Mouse (Mus musculus): ENCODE results near the gene Tiam1.

Tiam1 gene

GRCm38 (mm10) chr16:90143760-90144516, at the start of gene Tiam1:
Gene Tiam1, minus strand, starts transcription at chr16:90143769.
- DNase-seq, result peak; percentile 97

- no peak for DNase-seq
Measured at GRCm38 (mm10) chr16:90191289-90191688, 47.7 kb upstream of the Tiam1 start.

- no peak for DNase-seq
Measured at GRCm38 (mm10) chr16:90187453-90187852, 43.9 kb upstream of the Tiam1 start.

GRCm38 (mm10) chr16:90185928-90186588, 42.5 kb upstream of the Tiam1 start:
- peak; percentile 89 for DNase-seq

DNA sequence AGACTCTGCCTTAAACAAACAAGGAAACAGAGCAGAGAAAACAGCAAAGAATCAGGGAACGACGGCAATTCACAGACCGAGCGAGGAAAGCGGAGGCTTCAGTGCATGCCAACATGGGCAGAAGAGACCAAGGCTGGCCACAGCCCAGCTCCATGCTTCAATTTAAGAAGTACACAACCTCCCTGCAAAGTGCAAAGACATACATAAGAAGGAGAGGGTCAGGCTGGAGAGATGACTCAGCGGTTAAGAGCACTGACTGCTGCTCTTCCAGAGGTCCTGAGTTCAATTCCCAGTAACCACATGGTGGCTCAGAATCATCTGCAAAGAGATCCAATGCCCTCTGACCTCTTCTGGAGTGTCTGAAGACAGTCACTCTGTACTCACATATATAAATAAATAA, 40.6 kb upstream of the Tiam1 start:
- no peak for DNase-seq

- DNase-seq, result no peak
Measured at GRCm38 (mm10) chr16:90181673-90182072, 38.1 kb upstream of the Tiam1 start.

GRCm38 (mm10) chr16:90180975-90181374, 37.4 kb upstream of the Tiam1 start:
- DNase-seq, result no peak

DNA sequence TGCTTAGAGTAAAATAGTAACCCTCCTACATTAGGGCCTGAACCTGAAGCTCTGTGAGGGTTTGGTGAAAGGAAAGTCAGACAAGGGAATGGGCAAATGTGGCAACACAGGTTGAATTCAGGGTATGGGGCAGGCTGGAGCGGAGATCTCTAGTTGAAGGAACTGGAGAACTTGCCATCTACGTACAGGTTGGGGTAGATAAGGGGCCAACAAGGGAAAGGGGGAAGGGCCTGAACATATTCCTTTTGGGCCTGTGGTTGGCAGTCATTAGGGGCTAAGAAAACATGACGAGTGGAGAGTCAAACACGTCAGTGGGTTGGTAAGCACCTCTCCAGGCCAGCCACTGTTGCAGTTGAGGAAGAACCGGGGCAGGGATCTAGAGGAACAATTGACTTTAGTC, 36.3 kb upstream of the Tiam1 start:
- no peak for DNase-seq

DNA sequence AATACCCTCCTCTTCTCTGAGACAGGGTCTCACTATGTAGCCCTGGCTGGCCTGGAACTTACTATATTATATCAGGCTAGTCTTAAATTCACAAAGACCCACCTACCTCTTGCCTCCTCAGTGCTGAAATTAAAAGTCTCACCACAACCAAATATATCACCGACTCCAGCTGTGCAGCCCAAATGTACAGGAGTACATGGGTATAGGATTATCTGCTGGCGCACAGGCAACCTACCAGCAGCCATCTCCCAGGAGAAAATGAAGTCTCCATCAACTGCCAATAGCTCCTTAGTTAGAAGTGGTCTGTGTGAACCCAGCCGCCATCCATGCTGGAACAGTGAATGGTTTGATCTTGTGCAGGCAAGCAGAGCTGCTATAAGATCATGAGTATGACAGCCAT, 34.8 kb upstream of the Tiam1 start:
- no peak for DNase-seq

GRCm38 (mm10) chr16:90177425-90177824, 33.9 kb upstream of the Tiam1 start:
- no peak for DNase-seq

DNA sequence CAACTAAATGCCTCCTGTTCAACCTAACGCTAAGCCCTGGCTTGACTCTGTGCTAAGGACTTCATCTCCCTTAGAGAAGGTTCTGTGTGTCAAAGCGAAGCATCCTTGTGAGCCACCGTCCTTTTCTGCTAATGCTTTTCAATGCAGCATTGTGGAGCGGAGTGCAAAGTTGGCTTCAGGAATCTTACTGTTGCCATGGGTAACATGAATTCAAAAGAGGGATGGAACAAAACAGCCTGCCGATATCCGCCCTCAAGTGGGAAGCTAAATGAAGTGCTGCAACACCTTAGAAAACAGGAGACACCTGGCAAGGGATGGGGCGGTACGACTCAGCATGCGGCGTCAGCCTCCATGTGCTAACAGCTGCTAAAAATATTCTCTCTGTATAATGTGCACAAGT, 32.9 kb upstream of the Tiam1 start:
- DNase-seq, result peak; percentile 24

DNA sequence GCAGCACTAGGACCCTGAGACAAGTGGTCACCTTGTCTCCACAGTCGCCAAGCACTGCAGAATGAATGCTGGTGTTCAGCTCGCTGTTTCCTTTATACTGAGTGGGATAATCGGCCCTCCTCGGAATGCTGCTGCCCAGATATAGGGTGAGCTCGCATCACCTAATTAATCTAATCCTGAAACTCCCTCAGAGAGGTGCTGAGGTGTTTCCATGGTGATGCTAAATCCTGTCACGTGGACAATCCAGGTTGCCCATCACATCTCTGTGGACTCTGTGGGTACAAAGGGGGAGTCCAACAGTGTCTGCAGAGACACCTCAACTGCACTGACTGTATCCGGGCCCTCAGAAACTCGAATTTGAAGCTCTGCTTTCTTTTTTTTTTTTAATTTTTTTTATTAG, 27.8 kb upstream of the Tiam1 start:
- no peak for DNase-seq

DNA sequence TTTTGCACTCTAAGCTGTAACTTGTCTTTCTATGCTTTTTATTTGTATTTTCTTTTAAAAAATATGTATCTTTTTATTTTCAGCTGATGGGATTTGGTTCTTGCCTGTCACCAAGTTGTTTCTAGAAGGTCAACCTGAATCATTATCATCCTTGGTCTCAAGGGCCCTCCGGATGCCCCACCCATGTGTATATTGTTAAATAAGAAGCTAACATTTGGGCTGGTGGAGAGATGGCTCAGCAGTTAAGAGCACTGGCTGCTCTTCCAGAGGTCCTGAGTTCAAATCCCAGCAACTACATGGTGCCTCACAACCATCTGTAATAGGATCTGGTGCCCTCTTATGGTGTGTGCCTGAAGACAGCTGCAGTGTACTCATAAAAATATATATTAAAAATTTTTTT, 27.1 kb upstream of the Tiam1 start:
- no peak for DNase-seq

GRCm38 (mm10) chr16:90169863-90170630, 26.5 kb upstream of the Tiam1 start:
- DNase-seq, result no peak

GRCm38 (mm10) chr16:90167646-90168045, 24.1 kb upstream of the Tiam1 start:
- peak; percentile 88 for DNase-seq

GRCm38 (mm10) chr16:90165435-90165834, 21.9 kb upstream of the Tiam1 start:
- DNase-seq, result no peak

DNA sequence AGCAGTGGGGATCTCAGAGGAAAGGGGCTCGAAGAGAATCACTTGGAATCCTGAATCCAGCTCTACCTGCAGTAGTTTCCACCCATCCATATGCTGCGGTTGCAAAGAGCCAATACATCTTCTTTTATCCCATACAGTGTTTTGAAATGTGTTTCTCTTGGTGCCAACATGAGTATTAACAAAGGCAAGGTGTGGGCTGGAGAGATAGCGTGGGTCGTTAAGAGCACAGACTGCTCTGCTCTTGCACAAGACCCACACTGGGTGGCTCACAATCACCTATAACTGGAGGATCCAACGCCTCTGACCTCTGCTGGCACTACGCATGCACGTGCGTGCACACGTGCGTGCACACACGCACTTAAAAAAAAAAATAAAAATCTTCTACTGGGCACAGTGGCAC, 21.4 kb upstream of the Tiam1 start:
- DNase-seq, result no peak

- no peak for DNase-seq
Measured at GRCm38 (mm10) chr16:90155080-90155479, 11.5 kb upstream of the Tiam1 start.

DNA sequence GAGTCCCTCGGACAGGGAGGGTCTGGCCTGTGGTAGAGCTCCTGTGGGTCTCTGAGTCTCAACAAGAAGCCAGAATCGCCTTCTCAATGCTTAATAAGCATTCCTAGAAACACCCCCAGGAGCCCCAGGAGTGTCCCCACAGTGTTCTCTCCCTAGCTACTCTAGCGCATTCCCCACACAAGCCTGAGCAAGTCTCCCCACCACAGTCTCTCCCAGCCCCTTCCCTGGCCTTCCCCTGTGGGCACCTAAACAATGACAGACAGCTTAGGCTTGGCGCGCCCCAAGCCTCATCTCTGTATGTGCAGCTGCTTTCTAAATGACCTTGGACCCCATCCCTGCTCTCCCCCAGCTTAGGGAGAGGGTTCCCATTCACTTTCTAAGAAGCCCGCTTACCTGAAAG, 7.3 kb upstream of the Tiam1 start:
- no peak for DNase-seq

DNA sequence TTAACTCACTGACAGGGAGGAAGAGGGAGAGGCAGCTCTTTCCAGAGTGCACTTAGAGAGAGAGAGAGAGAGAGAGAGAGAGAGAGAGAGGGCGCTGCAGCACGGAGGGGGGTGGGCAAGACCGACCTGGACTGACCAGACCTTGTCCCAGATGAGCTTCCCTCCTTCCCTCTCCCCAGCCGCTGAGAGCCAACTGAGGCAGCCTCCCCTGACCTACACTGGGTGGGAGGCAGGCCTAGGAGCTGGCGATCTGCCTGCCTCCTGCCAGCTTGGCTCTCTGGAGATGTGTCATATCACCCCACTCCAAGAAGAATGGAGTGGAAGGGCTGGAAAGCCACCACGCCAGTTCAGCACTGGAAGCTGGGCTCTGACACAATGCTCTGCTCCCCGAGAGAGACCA, 6.6 kb upstream of the Tiam1 start:
- DNase-seq, result no peak

DNA sequence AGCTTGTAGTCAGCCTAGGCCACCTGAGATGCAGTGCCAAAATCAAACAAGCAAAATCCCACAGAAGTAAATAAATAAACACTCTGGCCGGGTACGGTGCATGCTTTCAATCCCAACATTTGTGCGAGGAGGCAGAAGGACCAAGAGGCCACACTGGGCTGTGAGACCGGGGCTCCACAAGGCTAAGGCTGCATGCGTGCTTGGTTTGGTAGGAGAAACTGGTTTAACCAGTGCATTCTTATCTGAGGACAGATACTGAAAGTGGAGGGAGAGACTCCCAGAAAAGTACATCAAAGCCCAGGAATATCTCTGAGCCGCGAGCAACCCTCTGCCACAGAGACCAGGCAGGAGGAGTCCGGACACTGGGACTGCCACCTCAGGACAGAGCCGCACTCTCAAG, 5.8 kb upstream of the Tiam1 start:
- no peak for DNase-seq

- DNase-seq, result no peak
Measured at GRCm38 (mm10) chr16:90145244-90145643, 1.7 kb upstream of the Tiam1 start.

- DNase-seq, result peak; percentile 36
Measured at GRCm38 (mm10) chr16:90144541-90144940, 972 bp upstream of the Tiam1 start.

DNA sequence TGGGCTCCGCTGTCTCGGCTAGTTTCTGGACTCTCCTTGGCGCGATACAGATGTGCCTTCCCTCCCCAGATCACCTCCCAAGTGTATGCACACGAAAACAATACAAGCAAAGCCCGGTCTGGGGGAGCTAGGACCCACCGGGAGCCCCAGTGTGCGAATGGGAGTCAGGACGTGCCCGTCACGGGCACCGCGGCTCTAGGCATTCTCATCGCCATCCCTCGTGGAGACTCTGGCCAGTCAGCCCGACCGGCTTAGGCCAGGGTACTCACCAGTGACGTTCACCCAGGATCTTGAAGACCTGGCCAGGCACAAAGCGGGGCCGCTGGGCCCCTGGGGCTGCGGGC, 181 bp downstream of the Tiam1 start:
- no peak for DNase-seq
